Mouse (Mus musculus) CH12.LX (cell line): ENCODE results near the gene Il12rb1. TPM values are rescaled to one million over a fixed set of nuclear protein-coding genes. Genes with fewer than 3 reads are reported as not detected.

ENCODE experiments used
- polyA plus RNA-seq: library from polyadenylated mRNA; unstranded; fragments of >175 nt; gene quantifications from 2 replicates; pipeline ENCODE4 v1.2.1, GENCODE M21; 2012; ENCODE audit warnings: low read depth; ENCODE audit not compliant: insufficient read length
- total RNA-seq, 2 experiments: library from RNA; depleted of rRNA; stranded (reverse); fragments of 300-350 nt in 1 of 2; fragments of >200 nt in 1 of 2; gene quantifications; 2 replicates each; pipeline ENCODE4 v1.2.3; 2012 to 2014

The Il12rb1 gene
- total and polyA plus RNA-seq, 3 experiments: 4.5 to 23.2 (median 12.5) TPM

Other genes with a start within 250 kb of the Il12rb1 start
- gene Isyna1, start 214.1 kb upstream of the Il12rb1 start, total RNA-seq (2012; rRNA removed): 141 and 174 TPM in 2 replicates
- 99.9 and 107 TPM in 2 replicates for gene Isyna1, start 214.1 kb upstream of the Il12rb1 start, total RNA-seq (2014; rRNA removed)
- 139 and 163 TPM in 2 replicates for gene Isyna1, start 214.1 kb upstream of the Il12rb1 start, polyA plus RNA-seq
- gene Ssbp4, start 199.6 kb upstream of the Il12rb1 start, total RNA-seq (2012; rRNA removed): 77.3 and 84.9 TPM in 2 replicates
- gene Ssbp4, start 199.6 kb upstream of the Il12rb1 start, total RNA-seq (2014; rRNA removed): 31.0 and 41.3 TPM in 2 replicates
- 114 and 128 TPM in 2 replicates for gene Ssbp4, start 199.6 kb upstream of the Il12rb1 start, polyA plus RNA-seq
- gene Lrrc25, start 192.3 kb upstream of the Il12rb1 start, total RNA-seq (2012; rRNA removed): 0.25 and 0.30 TPM in 2 replicates
- 2.4 and 2.6 TPM in 2 replicates for gene Lrrc25, start 192.3 kb upstream of the Il12rb1 start, total RNA-seq (2014; rRNA removed)
- gene Lrrc25, start 192.3 kb upstream of the Il12rb1 start, polyA plus RNA-seq: 4.0 and 5.9 TPM in 2 replicates
- 0.21 TPM in 1 of 2 replicates, not detected in the other for gene Gdf15, start 176.0 kb upstream of the Il12rb1 start, total RNA-seq (2012; rRNA removed)
- not detected in 2 replicates for gene Gdf15, start 176.0 kb upstream of the Il12rb1 start, total RNA-seq (2014; rRNA removed)
- gene Gdf15, start 176.0 kb upstream of the Il12rb1 start, polyA plus RNA-seq: 0.16 TPM in 1 of 2 replicates, not detected in the other
- gene Pgpep1, start 148.1 kb upstream of the Il12rb1 start, total RNA-seq (2012; rRNA removed): 15.2 and 22.9 TPM in 2 replicates
- gene Pgpep1, start 148.1 kb upstream of the Il12rb1 start, total RNA-seq (2014; rRNA removed): 10.3 and 12.3 TPM in 2 replicates
- 30.0 and 35.1 TPM in 2 replicates for gene Pgpep1, start 148.1 kb upstream of the Il12rb1 start, polyA plus RNA-seq
- 135 and 168 TPM in 2 replicates for gene Lsm4, start 135.2 kb upstream of the Il12rb1 start, total RNA-seq (2012; rRNA removed)
- gene Lsm4, start 135.2 kb upstream of the Il12rb1 start, total RNA-seq (2014; rRNA removed): 134 and 143 TPM in 2 replicates
- 240 and 256 TPM in 2 replicates for gene Lsm4, start 135.2 kb upstream of the Il12rb1 start, polyA plus RNA-seq
- 279 and 287 TPM in 2 replicates for gene Jund, start 109.5 kb upstream of the Il12rb1 start, total RNA-seq (2012; rRNA removed)
- gene Jund, start 109.5 kb upstream of the Il12rb1 start, total RNA-seq (2014; rRNA removed): 147 and 191 TPM in 2 replicates
- 255 and 283 TPM in 2 replicates for gene Jund, start 109.5 kb upstream of the Il12rb1 start, polyA plus RNA-seq
- not detected in 2 replicates for gene Iqcn, start 105.0 kb upstream of the Il12rb1 start, total RNA-seq (2012; rRNA removed)
- gene Iqcn, start 105.0 kb upstream of the Il12rb1 start, total RNA-seq (2014; rRNA removed): not detected in 2 replicates
- 0.07 TPM in 1 of 2 replicates, not detected in the other for gene Iqcn, start 105.0 kb upstream of the Il12rb1 start, polyA plus RNA-seq
- gene Gm3336, start 89.9 kb upstream of the Il12rb1 start, total RNA-seq (2012; rRNA removed): 0.25 and 0.34 TPM in 2 replicates
- gene Gm3336, start 89.9 kb upstream of the Il12rb1 start, total RNA-seq (2014; rRNA removed): 0.31 TPM in 1 of 2 replicates, not detected in the other
- gene Gm3336, start 89.9 kb upstream of the Il12rb1 start, polyA plus RNA-seq: 0.49 and 0.89 TPM in 2 replicates
- gene Pde4c, start 84.7 kb upstream of the Il12rb1 start, total RNA-seq (2012; rRNA removed): 3.8 and 4.7 TPM in 2 replicates
- 2.3 and 3.1 TPM in 2 replicates for gene Pde4c, start 84.7 kb upstream of the Il12rb1 start, total RNA-seq (2014; rRNA removed)
- gene Pde4c, start 84.7 kb upstream of the Il12rb1 start, polyA plus RNA-seq: 6.5 TPM in 2 replicates
- gene Rab3a, start 53.8 kb upstream of the Il12rb1 start, total RNA-seq (2012; rRNA removed): 1.8 and 1.9 TPM in 2 replicates
- gene Rab3a, start 53.8 kb upstream of the Il12rb1 start, total RNA-seq (2014; rRNA removed): 0.32 and 0.87 TPM in 2 replicates
- gene Rab3a, start 53.8 kb upstream of the Il12rb1 start, polyA plus RNA-seq: 0.65 and 0.99 TPM in 2 replicates
- 25.3 and 28.5 TPM in 2 replicates for gene Mpv17l2, start 47.5 kb upstream of the Il12rb1 start, total RNA-seq (2012; rRNA removed)
- 22.8 and 27.1 TPM in 2 replicates for gene Mpv17l2, start 47.5 kb upstream of the Il12rb1 start, total RNA-seq (2014; rRNA removed)
- 31.9 and 36.1 TPM in 2 replicates for gene Mpv17l2, start 47.5 kb upstream of the Il12rb1 start, polyA plus RNA-seq
- 37.4 and 45.9 TPM in 2 replicates for gene Pik3r2, start 31.7 kb upstream of the Il12rb1 start, total RNA-seq (2012; rRNA removed)
- gene Pik3r2, start 31.7 kb upstream of the Il12rb1 start, total RNA-seq (2014; rRNA removed): 12.4 and 13.8 TPM in 2 replicates
- gene Pik3r2, start 31.7 kb upstream of the Il12rb1 start, polyA plus RNA-seq: 16.3 and 25.8 TPM in 2 replicates
- gene Mast3, start 3.4 kb upstream of the Il12rb1 start, total RNA-seq (2012; rRNA removed): 11.3 and 11.6 TPM in 2 replicates
- 3.3 and 7.0 TPM in 2 replicates for gene Mast3, start 3.4 kb upstream of the Il12rb1 start, total RNA-seq (2014; rRNA removed)
- 22.2 and 23.4 TPM in 2 replicates for gene Mast3, start 3.4 kb upstream of the Il12rb1 start, polyA plus RNA-seq
- 7.2 and 8.0 TPM in 2 replicates for gene Arrdc2, start 31.3 kb downstream of the Il12rb1 start, total RNA-seq (2012; rRNA removed)
- gene Arrdc2, start 31.3 kb downstream of the Il12rb1 start, total RNA-seq (2014; rRNA removed): 5.6 and 8.8 TPM in 2 replicates
- gene Arrdc2, start 31.3 kb downstream of the Il12rb1 start, polyA plus RNA-seq: 4.3 and 6.1 TPM in 2 replicates
- gene Kcnn1, start 54.8 kb downstream of the Il12rb1 start, total RNA-seq (2012; rRNA removed): 0.13 and 0.21 TPM in 2 replicates
- gene Kcnn1, start 54.8 kb downstream of the Il12rb1 start, total RNA-seq (2014; rRNA removed): not detected in 2 replicates
- not detected in 2 replicates for gene Kcnn1, start 54.8 kb downstream of the Il12rb1 start, polyA plus RNA-seq
- gene Ccdc124, start 65.5 kb downstream of the Il12rb1 start, total RNA-seq (2012; rRNA removed): 58.7 and 62.9 TPM in 2 replicates
- 29.2 and 36.2 TPM in 2 replicates for gene Ccdc124, start 65.5 kb downstream of the Il12rb1 start, total RNA-seq (2014; rRNA removed)
- 82.0 and 113 TPM in 2 replicates for gene Ccdc124, start 65.5 kb downstream of the Il12rb1 start, polyA plus RNA-seq
- gene Slc5a5, start 84.3 kb downstream of the Il12rb1 start, total RNA-seq (2012; rRNA removed): 0.04 and 0.21 TPM in 2 replicates
- 0.16 TPM in 1 of 2 replicates, not detected in the other for gene Slc5a5, start 84.3 kb downstream of the Il12rb1 start, total RNA-seq (2014; rRNA removed)
- gene Slc5a5, start 84.3 kb downstream of the Il12rb1 start, polyA plus RNA-seq: 0.26 and 0.41 TPM in 2 replicates
- 4,693 and 5,917 TPM in 2 replicates for gene Rpl18a, start 89.0 kb downstream of the Il12rb1 start, total RNA-seq (2012; rRNA removed)
- gene Rpl18a, start 89.0 kb downstream of the Il12rb1 start, total RNA-seq (2014; rRNA removed): 1,807 and 2,035 TPM in 2 replicates
- 3,837 and 4,364 TPM in 2 replicates for gene Rpl18a, start 89.0 kb downstream of the Il12rb1 start, polyA plus RNA-seq
- gene Map1s, start 97.5 kb downstream of the Il12rb1 start, total RNA-seq (2012; rRNA removed): 51.4 and 53.6 TPM in 2 replicates
- gene Map1s, start 97.5 kb downstream of the Il12rb1 start, total RNA-seq (2014; rRNA removed): 9.2 and 9.5 TPM in 2 replicates
- gene Map1s, start 97.5 kb downstream of the Il12rb1 start, polyA plus RNA-seq: 30.9 and 31.1 TPM in 2 replicates